Mouse (Mus musculus) limb, embryonic 13.5 days (tissue): ENCODE data around the gene 4930578G10Rik. TPM values are rescaled to one million over a fixed set of nuclear protein-coding genes. Genes with fewer than 3 reads are reported as not detected.

ENCODE experiments used
- ATAC-seq: fragments of 200-750 bp; cut with Nextera tagmentation; 2 replicates; pipeline ENCODE4 v1.8.0; 2017; ENCODE audit warnings: low read depth, moderate number of reproducible peaks, moderate TSS enrichment; ENCODE audit not compliant: low FRiP score
- H3K27ac ChIP-seq: fragments of 300-500 bp; sonication (generic); 2 replicates; pipeline ENCODE4 v1.5.1; 2015; ENCODE audit warnings: inconsistent platforms, mild to moderate bottlenecking, moderate library complexity
- H3K27me3 ChIP-seq: fragments of 300-500 bp; sonication (generic); 2 replicates; pipeline ENCODE4 v1.6.1; 2015; ENCODE audit warnings: mild to moderate bottlenecking, inconsistent platforms
- H3K36me3 ChIP-seq: fragments of 300-500 bp; sonication (generic); 2 replicates; pipeline ENCODE4 v1.6.1; 2015; ENCODE audit warnings: inconsistent platforms, mild to moderate bottlenecking, moderate library complexity
- H3K4me1 ChIP-seq: fragments of 300-500 bp; sonication (generic); 2 replicates; pipeline ENCODE4 v1.6.1; 2015; ENCODE audit warnings: inconsistent platforms
- H3K4me2 ChIP-seq: fragments of 300-500 bp; sonication (generic); replicated peaks from 2 replicates; pipeline ENCODE4 v1.6.1; 2015; ENCODE audit warnings: inconsistent platforms, mild to moderate bottlenecking, moderate library complexity
- H3K4me3 ChIP-seq: fragments of 300-500 bp; sonication (generic); 2 replicates; pipeline ENCODE4 v1.5.1; 2015; ENCODE audit warnings: moderate library complexity, mild to moderate bottlenecking, inconsistent platforms
- H3K9ac ChIP-seq: fragments of 300-500 bp; sonication (generic); 2 replicates; pipeline ENCODE4 v1.6.1; 2015; ENCODE audit warnings: mild to moderate bottlenecking, inconsistent platforms
- H3K9me3 ChIP-seq: fragments of 300-500 bp; sonication (generic); 2 replicates; pipeline ENCODE4 v1.6.1; 2016; ENCODE audit warnings: inconsistent platforms
- WGBS: fragments of 180-500 bp; shearing (Covaris S2); methylation state at CpG from one replicate; pipeline ENCODE4 v1.1.7; 2015; 5-methylcytosine and 5-hydroxymethylcytosine counted together
- polyA plus RNA-seq: library from polyadenylated mRNA; unstranded; fragments of >200 nt; fragmentation: Nextera tagmentation; extraction: Ambion mirVana; gene quantifications from 2 replicates; pipeline ENCODE4 v1.2.1, GENCODE M21; 2015

The 4930578G10Rik gene
- polyA plus RNA-seq, 1 experiment from 2014 or later = not detected

GRCm38 (mm10) chr4:42876586-42877291 lies 141.4 kb downstream of the 4930578G10Rik start:
- H3K9ac ChIP-seq = no peak overlapping the region
- H3K27ac ChIP-seq = no peak overlapping the region
- no peaks in the 10 kb centered on the region for H3K27me3 ChIP-seq
- peak; percentile 75; the same call in 1 of the 2 replicates for ATAC-seq
- WGBS = 36% methylated on average over 5 of the region's 5 CpGs
- no peak overlapping the region for H3K4me3 ChIP-seq
- no peaks in the 10 kb centered on the region for H3K4me1 ChIP-seq
- H3K36me3 ChIP-seq = no peaks in the 10 kb centered on the region
- no peaks in the 10 kb centered on the region for H3K9me3 ChIP-seq
- H3K4me2 ChIP-seq = no peak overlapping the region

GRCm38 (mm10) chr4:42877657-42878056 lies 142.3 kb downstream of the 4930578G10Rik start:
- H3K9ac ChIP-seq = no peak overlapping the region
- H3K36me3 ChIP-seq = no peaks in the 10 kb centered on the region
- WGBS = 73% methylated on average over 2 of the region's 2 CpGs
- no peak overlapping the region for H3K4me2 ChIP-seq
- H3K27me3 ChIP-seq = no peaks in the 10 kb centered on the region
- H3K4me1 ChIP-seq = no peaks in the 10 kb centered on the region
- no peak overlapping the region for H3K4me3 ChIP-seq
- no peak for ATAC-seq
- no peaks in the 10 kb centered on the region for H3K9me3 ChIP-seq
- H3K27ac ChIP-seq = no peak overlapping the region

GRCm38 (mm10) chr4:42879829-42880676 lies 144.7 kb downstream of the 4930578G10Rik start:
- H3K4me1 ChIP-seq = no peaks in the 10 kb centered on the region
- no peaks in the 10 kb centered on the region for H3K9me3 ChIP-seq
- ATAC-seq = no peak
- WGBS = 80% methylated on average over 16 of the region's 16 CpGs
- H3K4me3 ChIP-seq = no peak overlapping the region
- H3K4me2 ChIP-seq = no peak overlapping the region
- no peaks in the 10 kb centered on the region for H3K36me3 ChIP-seq
- H3K27me3 ChIP-seq = no peaks in the 10 kb centered on the region
- no peak overlapping the region for H3K9ac ChIP-seq
- H3K27ac ChIP-seq = no peak overlapping the region

GRCm38 (mm10) chr4:42880677-42880948 lies 145.3 kb downstream of the 4930578G10Rik start:
- no peak overlapping the region for H3K9ac ChIP-seq
- H3K27me3 ChIP-seq = no peaks in the 10 kb centered on the region
- no peak for ATAC-seq
- H3K4me2 ChIP-seq = no peak overlapping the region
- no peaks in the 10 kb centered on the region for H3K9me3 ChIP-seq
- H3K4me3 ChIP-seq = no peak overlapping the region
- WGBS = 36% methylated on average over 1 of the region's 1 CpGs
- no peaks in the 10 kb centered on the region for H3K4me1 ChIP-seq
- no peak overlapping the region for H3K27ac ChIP-seq
- H3K36me3 ChIP-seq = no peaks in the 10 kb centered on the region

GRCm38 (mm10) chr4:42886926-42887325 lies 151.6 kb downstream of the 4930578G10Rik start:
- WGBS = 90% methylated on average over 6 of the region's 6 CpGs
- Histone ChIP-seq H3K9me3 (no peaks in the 10 kb centered on the region), H3K9ac (no peak overlapping the region), H3K27ac (no peak overlapping the region), H3K4me1 (no peaks in the 10 kb centered on the region), H3K36me3 (no peaks in the 10 kb centered on the region), H3K27me3 (no peaks in the 10 kb centered on the region), H3K4me3 (no peak overlapping the region), H3K4me2 (no peak overlapping the region)
- no peak for ATAC-seq

GRCm38 (mm10) chr4:42888806-42889205 lies 153.5 kb downstream of the 4930578G10Rik start:
- no peak overlapping the region for H3K9ac ChIP-seq
- no peaks in the 10 kb centered on the region for H3K9me3 ChIP-seq
- ATAC-seq = no peak
- no peak overlapping the region for H3K4me3 ChIP-seq
- H3K36me3 ChIP-seq = no peaks in the 10 kb centered on the region
- H3K4me2 ChIP-seq = no peak overlapping the region
- no peaks in the 10 kb centered on the region for H3K27me3 ChIP-seq
- no peak overlapping the region for H3K27ac ChIP-seq
- no peaks in the 10 kb centered on the region for H3K4me1 ChIP-seq
- 91% methylated on average over 6 of the region's 6 CpGs for WGBS

GRCm38 (mm10) chr4:42891176-42891575 lies 155.8 kb downstream of the 4930578G10Rik start:
- Histone ChIP-seq H3K4me1 (no peaks in the 10 kb centered on the region), H3K9ac (no peak overlapping the region), H3K36me3 (no peaks in the 10 kb centered on the region), H3K9me3 (no peaks in the 10 kb centered on the region), H3K4me3 (no peak overlapping the region), H3K4me2 (no peak overlapping the region), H3K27ac (no peak overlapping the region), H3K27me3 (no peaks in the 10 kb centered on the region)
- 59% methylated on average over 7 of the region's 7 CpGs for WGBS
- no peak for ATAC-seq

GRCm38 (mm10) chr4:42895118-42895517 lies 159.8 kb downstream of the 4930578G10Rik start:
- Histone ChIP-seq H3K4me3 (no peak overlapping the region), H3K27me3 (no peaks in the 10 kb centered on the region), H3K4me1 (no peaks in the 10 kb centered on the region), H3K4me2 (no peak overlapping the region), H3K36me3 (no peaks in the 10 kb centered on the region), H3K9ac (no peak overlapping the region), H3K9me3 (no peaks in the 10 kb centered on the region), H3K27ac (no peak overlapping the region)
- ATAC-seq = no peak
- 86% methylated on average over 7 of the region's 7 CpGs for WGBS

Other genes starting within 250 kb of the 4930578G10Rik start
- gene Fam205a2, start 207.4 kb upstream of the 4930578G10Rik start, polyA plus RNA-seq = not detected in 2 replicates
- gene Gm10591, start 123.3 kb upstream of the 4930578G10Rik start, polyA plus RNA-seq = not detected in 2 replicates
- 0.28 TPM in 1 of 2 replicates, not detected in the other for gene Gm2564, start 105.8 kb upstream of the 4930578G10Rik start, polyA plus RNA-seq
- not detected in 2 replicates for gene Ccl27b, start 80.3 kb upstream of the 4930578G10Rik start, polyA plus RNA-seq
- gene Il11ra2, start 73.7 kb upstream of the 4930578G10Rik start, polyA plus RNA-seq = not detected in 2 replicates
- not detected in 2 replicates for gene Ccl19, start 21.0 kb downstream of the 4930578G10Rik start, polyA plus RNA-seq
- gene Ccl21a, start 38.4 kb downstream of the 4930578G10Rik start, polyA plus RNA-seq = 21.6 and 28.1 TPM in 2 replicates
- gene Fam205a1, start 118.3 kb downstream of the 4930578G10Rik start, polyA plus RNA-seq = 0.05 TPM in 1 of 2 replicates, not detected in the other
- 0.06 TPM in 1 of 2 replicates, not detected in the other for gene Gm12394, start 121.2 kb downstream of the 4930578G10Rik start, polyA plus RNA-seq
- 0.31 TPM in 1 of 2 replicates, not detected in the other for gene Fam205c, start 138.7 kb downstream of the 4930578G10Rik start, polyA plus RNA-seq
- 0.79 and 0.94 TPM in 2 replicates for gene Phf24, start 181.1 kb downstream of the 4930578G10Rik start, polyA plus RNA-seq
- 8.9 and 9.0 TPM in 2 replicates for gene Dnajb5, start 214.3 kb downstream of the 4930578G10Rik start, polyA plus RNA-seq
- 0.78 and 1.1 TPM in 2 replicates for gene 1700022I11Rik, start 234.1 kb downstream of the 4930578G10Rik start, polyA plus RNA-seq